Mouse (Mus musculus) kidney, postnatal 0 days (tissue): ENCODE results near the gene Kdf1. TPM values are rescaled to one million over a fixed set of nuclear protein-coding genes. Genes with fewer than 3 reads are reported as not detected.

Experiments used
- ATAC-seq: fragments of 200-750 bp; cut with Nextera tagmentation; replicated peaks from 2 replicates; pipeline ENCODE4 v1.8.0; 2017; ENCODE audit warnings: low read depth, moderate number of reproducible peaks, moderate TSS enrichment, moderate library complexity; ENCODE audit not compliant: low FRiP score
- DNase-seq: peaks from one replicate; pipeline ENCODE4 v3.0.0-alpha.2; 2016; ENCODE audit warnings: low spot score
- H3K27ac ChIP-seq: fragments of 300-500 bp; sonication (generic); 2 replicates; pipeline ENCODE4 v1.5.1; 2014; ENCODE audit warnings: mild to moderate bottlenecking
- H3K27me3 ChIP-seq: fragments of 300-500 bp; sonication (generic); 2 replicates; pipeline ENCODE4 v1.6.1; 2014; ENCODE audit warnings: low read length, mixed read lengths; ENCODE audit not compliant: insufficient read depth
- H3K36me3 ChIP-seq: fragments of 300-500 bp; sonication (generic); 2 replicates; pipeline ENCODE4 v1.6.1; 2014; ENCODE audit warnings: low read length, mixed read lengths; ENCODE audit not compliant: insufficient read depth
- H3K4me1 ChIP-seq: fragments of 300-500 bp; sonication (generic); replicated peaks from 2 replicates; pipeline ENCODE4 v1.6.1; 2014; ENCODE audit warnings: antibody characterized with exemption, low read length, mixed read lengths; ENCODE audit not compliant: insufficient read depth
- H3K4me2 ChIP-seq: fragments of 300-500 bp; sonication (generic); 2 replicates; pipeline ENCODE4 v1.6.1; 2014; ENCODE audit warnings: mild to moderate bottlenecking, low read length, moderate library complexity, mixed read lengths
- H3K4me3 ChIP-seq: fragments of 300-500 bp; sonication (generic); replicated peaks from 2 replicates; pipeline ENCODE4 v1.5.1; 2014; ENCODE audit warnings: low read depth, low read length
- H3K9ac ChIP-seq: fragments of 300-500 bp; sonication (generic); 2 replicates; pipeline ENCODE4 v1.6.1; 2014; ENCODE audit warnings: low read depth, low read length
- H3K9me3 ChIP-seq: fragments of 300-500 bp; sonication (generic); replicated peaks from 2 replicates; pipeline ENCODE4 v1.6.1; 2016; ENCODE audit warnings: low read length, inconsistent platforms, mixed read lengths
- CTCF ChIP-seq: IDR thresholded peaks from 2 replicates; pipeline ENCODE4 v1.5.1; 2016; ENCODE audit warnings: antibody characterized with exemption, low read depth, mild to moderate bottlenecking, moderate library complexity
- WGBS: fragments of 180-500 bp; shearing (Covaris S2); extraction: QIAGEN DNeasy Blood & Tissue Kit; methylation state at CpG from one replicate; pipeline ENCODE4 v1.1.7; 2014; 5-methylcytosine and 5-hydroxymethylcytosine counted together
- polyA plus RNA-seq: library from polyadenylated mRNA; unstranded; fragments of >200 nt; fragmentation: Nextera tagmentation; extraction: Ambion mirVana; gene quantifications from 2 replicates; pipeline ENCODE4 v1.2.1, GENCODE M21; 2015

Kdf1 gene
- polyA plus RNA-seq, 1 experiment from 2014 or later, result 38.7 TPM

DNA sequence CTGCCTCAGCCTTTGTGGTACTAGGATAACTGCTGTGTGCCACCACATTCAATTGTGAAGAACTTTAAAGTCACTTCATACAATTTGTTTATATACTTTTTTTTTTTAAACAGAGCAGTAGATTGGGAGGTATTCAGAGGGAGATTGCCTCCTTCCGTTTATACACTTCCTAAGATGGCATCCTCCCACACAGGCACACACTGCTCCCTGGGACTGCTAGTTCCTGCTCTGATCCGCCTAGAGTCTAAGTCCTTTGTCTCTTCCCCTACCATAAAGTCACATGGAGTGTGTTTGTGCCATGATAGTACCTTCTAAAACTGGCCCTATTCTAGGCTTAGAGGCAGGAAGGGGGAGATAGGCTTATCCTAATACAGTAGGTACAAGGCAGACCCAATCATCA lies 2.7 kb downstream of the Kdf1 start:
- no peaks in the 10 kb centered on the region for H3K36me3 ChIP-seq
- H3K4me3 ChIP-seq, result no peak overlapping the region
- no peak overlapping the region for H3K9ac ChIP-seq
- no peak for DNase-seq
- peaks cover 9% of the 10 kb centered on the region for H3K27me3 ChIP-seq
- H3K9me3 ChIP-seq, result no peaks in the 10 kb centered on the region
- TF ChIP-seq CTCF, result no peak
- no peak overlapping the region for H3K27ac ChIP-seq
- no peak overlapping the region for H3K4me2 ChIP-seq
- WGBS, result 44% methylated on average over 2 of the region's 2 CpGs
- H3K4me1 ChIP-seq, result no peaks in the 10 kb centered on the region
- no peak for ATAC-seq

GRCm38 (mm10) chr4:133527788-133528187 lies 9.0 kb downstream of the Kdf1 start:
- 0 out of 2 replicates have a peak, but pooled peaks have one; percentile 7 for ATAC-seq
- Histone ChIP-seq H3K27ac (no peak overlapping the region), H3K27me3 (no peaks in the 10 kb centered on the region), H3K4me2 (no peak overlapping the region), H3K4me1 (no peaks in the 10 kb centered on the region), H3K4me3 (no peak overlapping the region), H3K9ac (no peak overlapping the region), H3K9me3 (no peaks in the 10 kb centered on the region), H3K36me3 (peaks cover 30% of the 10 kb centered on the region)
- 72% methylated on average over 16 of the region's 16 CpGs for WGBS
- no peak for TF ChIP-seq CTCF
- no peak for DNase-seq

DNA sequence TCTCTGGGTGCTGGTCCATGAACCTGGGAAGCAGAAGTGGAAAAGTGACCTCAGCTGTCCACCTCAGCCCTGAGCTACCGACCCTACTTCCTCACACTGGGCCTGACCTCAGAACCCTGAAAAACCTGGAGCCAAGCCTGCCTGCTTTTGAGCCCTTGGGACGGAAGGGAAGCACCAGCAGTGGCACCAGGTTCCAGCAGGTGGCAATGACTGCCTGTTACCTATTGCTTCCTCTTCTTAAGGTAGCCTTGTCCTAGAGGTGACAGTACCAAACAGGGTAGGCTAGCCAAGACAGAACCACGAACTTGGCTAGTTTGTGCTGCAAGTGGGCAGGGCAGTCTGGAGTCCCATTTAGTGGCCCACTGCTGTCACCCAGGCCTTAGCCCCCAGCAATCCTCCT lies 14.0 kb downstream of the Kdf1 start:
- 86% methylated on average over 3 of the region's 3 CpGs for WGBS
- H3K4me1 ChIP-seq, result no peaks in the 10 kb centered on the region
- H3K36me3 ChIP-seq, result peaks cover 59% of the 10 kb centered on the region
- no peak overlapping the region for H3K4me2 ChIP-seq
- no peak overlapping the region for H3K4me3 ChIP-seq
- peak; percentile 18; the same call in 1 of the 2 replicates for TF ChIP-seq CTCF
- ATAC-seq (no peak), DNase-seq (no peak)
- H3K27me3 ChIP-seq, result no peaks in the 10 kb centered on the region
- H3K9me3 ChIP-seq, result no peaks in the 10 kb centered on the region
- no peak overlapping the region for H3K27ac ChIP-seq
- H3K9ac ChIP-seq, result no peak overlapping the region

DNA sequence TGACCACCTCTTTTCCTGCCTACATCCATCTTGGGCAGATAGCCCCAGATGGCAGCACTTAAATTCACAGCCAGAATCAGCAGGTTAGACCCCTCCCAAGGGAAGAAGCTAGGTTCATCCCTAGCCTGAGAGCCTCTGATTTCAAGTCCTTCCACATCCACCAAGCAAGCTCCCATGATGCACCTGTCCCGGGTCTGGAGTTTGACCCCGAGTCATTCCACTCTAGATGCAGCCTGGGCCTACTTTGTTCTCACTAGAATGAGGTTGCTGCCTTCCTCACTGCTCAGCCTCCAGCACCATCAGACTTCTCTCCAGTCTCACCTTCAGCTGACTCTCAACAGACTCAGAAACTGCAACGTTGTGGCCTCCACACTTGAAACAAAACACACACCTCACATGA lies 17.3 kb downstream of the Kdf1 start:
- Histone ChIP-seq H3K9me3 (no peaks in the 10 kb centered on the region), H3K36me3 (peaks cover 61% of the 10 kb centered on the region), H3K4me2 (no peak overlapping the region), H3K9ac (no peak overlapping the region), H3K27me3 (no peaks in the 10 kb centered on the region), H3K27ac (no peak overlapping the region), H3K4me3 (no peak overlapping the region), H3K4me1 (no peaks in the 10 kb centered on the region)
- ATAC-seq (no peak; the same call in 1 of the 2 replicates), DNase-seq (no peak)
- 86% methylated on average over 3 of the region's 3 CpGs for WGBS
- no peak for TF ChIP-seq CTCF

GRCm38 (mm10) chr4:133536652-133537051 lies 17.9 kb downstream of the Kdf1 start:
- Histone ChIP-seq H3K4me2 (no peak overlapping the region), H3K36me3 (peaks cover 59% of the 10 kb centered on the region), H3K9me3 (no peaks in the 10 kb centered on the region), H3K27me3 (no peaks in the 10 kb centered on the region), H3K4me3 (no peak overlapping the region), H3K27ac (no peak overlapping the region), H3K9ac (no peak overlapping the region), H3K4me1 (no peaks in the 10 kb centered on the region)
- DNase-seq (no peak), ATAC-seq (no peak)
- WGBS, result 83% methylated on average over 5 of the region's 5 CpGs
- TF ChIP-seq CTCF, result no peak

- Histone ChIP-seq H3K4me3 (peak within 1 kb of the TSS; percentile 93), H3K9me3 (no peaks in the 10 kb centered on the region), H3K27me3 (no peaks in the 10 kb centered on the region), H3K4me1 (0 out of 2 replicates have a peak, but pooled peaks cover 4% of the 10 kb centered on the region), H3K36me3 (peaks cover 8% of the 10 kb centered on the region; the same call in 1 of the 2 replicates), H3K27ac (peak within 1 kb of the TSS; percentile 68), H3K9ac (peak within 1 kb of the TSS; percentile 92), H3K4me2 (peak within 1 kb of the TSS; percentile 83)
- ATAC-seq (peak; percentile 98), DNase-seq (peak; percentile 99)
- 0 out of 2 replicates have a peak, but pooled peaks have one; percentile 8 for TF ChIP-seq CTCF
- under 1% methylated on average over 68 of the region's 77 CpGs for WGBS
Observed at GRCm38 (mm10) chr4:133545272-133546231, 26.8 kb downstream of the Kdf1 start, which contains the start of gene Nudc. Nudc (minus strand) TSS chr4:133545996.
